Comparison of ENCODE assay signal across 8 mouse cellular contexts in the genomic region with DNA sequence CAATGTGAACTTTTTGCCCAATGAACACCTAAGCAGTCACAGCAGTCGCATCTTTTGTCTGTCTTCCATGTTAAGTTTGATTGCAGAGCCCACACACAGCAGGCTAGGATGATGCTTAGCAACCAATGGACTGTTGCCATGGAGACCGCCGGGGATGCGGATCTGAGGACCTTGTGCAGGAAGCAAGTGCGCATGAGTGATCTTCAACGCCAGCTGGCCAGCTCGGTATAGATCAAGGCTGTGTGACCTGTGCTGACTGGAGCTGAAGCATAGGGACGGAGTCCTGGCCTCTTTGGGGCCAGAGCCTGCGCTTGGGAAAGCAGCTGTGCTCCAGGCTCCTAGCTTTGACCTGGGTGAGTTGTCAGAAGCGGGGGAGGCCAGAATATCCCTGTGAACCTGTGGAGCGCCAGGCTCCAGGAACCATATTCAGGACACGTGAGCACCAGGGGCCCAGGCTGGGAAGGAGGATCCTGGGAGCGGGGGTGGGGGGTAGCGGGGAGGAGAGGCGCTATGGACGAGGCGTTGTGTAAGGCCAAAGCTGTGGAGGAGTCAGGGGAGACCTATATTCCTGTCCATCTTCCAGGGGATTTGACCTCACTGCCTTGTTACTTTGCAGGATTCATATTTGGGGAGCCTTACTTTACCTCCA. TPM values are rescaled to one million over a fixed set of nuclear protein-coding genes. Genes with fewer than 3 reads are reported as not detected.
DNase-seq lines count a peak whose midpoint lies in the region; ATAC-seq and TF ChIP-seq lines count a peak whose summit lies in the region.

Gene Pnmal1 (plus strand): TSS at position 141 of the 649 bp plus-strand sequence.

- TF ChIP-seq POLR2A in brain, embryonic 14.5 days (IDR thresholded peaks at IDR 0.05; ENCODE audit: borderline replicate concordance, extremely low read depth, insufficient read depth, insufficient read length, poor library complexity, severe bottlenecking), result peak; percentile 9; the same call in 1 of the 2 replicates

- no peak for ATAC-seq in heart, embryonic 13.5 days (ENCODE audit: extremely low read depth, insufficient number of reproducible peaks, low FRiP score, low TSS enrichment)
- ATAC-seq in forebrain, embryonic 11.5 days (replicated peaks; ENCODE audit: low FRiP score), result peak; percentile 96
- ATAC-seq in midbrain, embryonic 11.5 days (ENCODE audit: low FRiP score), result peak; percentile 96
- peak; percentile 60; the same call in 1 of the 2 replicates for ATAC-seq in stomach, postnatal 0 days (ENCODE audit: low FRiP score, low TSS enrichment)

- peaks cover 20% of the 10 kb centered on the region for H3K27me3 ChIP-seq in heart, embryonic 13.5 days (replicated peaks)
- H3K27me3 ChIP-seq in forebrain, embryonic 11.5 days (ENCODE audit: control insufficient read depth, insufficient read depth, low read length), result no peaks in the 10 kb centered on the region
- no peaks in the 10 kb centered on the region for H3K27me3 ChIP-seq in midbrain, embryonic 11.5 days (ENCODE audit: control insufficient read depth, insufficient read depth, low read length)
- H3K27me3 ChIP-seq in stomach, postnatal 0 days (ENCODE audit: control insufficient read depth, insufficient read depth, low read length), result no peaks in the 10 kb centered on the region

- 28% methylated on average over 17 of the region's 17 CpGs for WGBS in heart, embryonic 13.5 days
- WGBS in forebrain, embryonic 11.5 days, result 9% methylated on average over 17 of the region's 17 CpGs
- WGBS in midbrain, embryonic 11.5 days, result 7% methylated on average over 17 of the region's 17 CpGs
- WGBS in stomach, postnatal 0 days, result 27% methylated on average over 17 of the region's 17 CpGs

- TF ChIP-seq CTCF in brain, embryonic 14.5 days (IDR thresholded peaks at IDR 0.05; ENCODE audit: borderline replicate concordance, extremely low read depth, insufficient read depth, insufficient read length), result no peak
- TF ChIP-seq CTCF in stomach, postnatal 0 days (IDR thresholded peaks at IDR 0.05; ENCODE audit: low read depth), result no peak

- intact Hi-C loops in heart, postnatal 14 days (cut with DNase I), result no loop called here

- no peaks in the 10 kb centered on the region for H3K36me3 ChIP-seq in heart, embryonic 13.5 days
- H3K36me3 ChIP-seq in forebrain, embryonic 11.5 days (ENCODE audit: control insufficient read depth, insufficient read depth, low read length), result no peaks in the 10 kb centered on the region
- H3K36me3 ChIP-seq in midbrain, embryonic 11.5 days (ENCODE audit: control insufficient read depth, insufficient read depth, low read length), result no peaks in the 10 kb centered on the region
- no peaks in the 10 kb centered on the region for H3K36me3 ChIP-seq in stomach, postnatal 0 days (ENCODE audit: control insufficient read depth, insufficient read depth, low read length)

- no peak for TF ChIP-seq EP300 in stomach, postnatal 0 days (optimal IDR thresholded peaks at IDR 0.05)

- H3K4me1 ChIP-seq in heart, embryonic 13.5 days, result no peaks in the 10 kb centered on the region
- H3K4me1 ChIP-seq in forebrain, embryonic 11.5 days (replicated peaks; ENCODE audit: control insufficient read depth, insufficient read depth, low read length), result peaks cover 11% of the 10 kb centered on the region
- H3K4me1 ChIP-seq in midbrain, embryonic 11.5 days (ENCODE audit: control insufficient read depth, insufficient read depth, low read length), result peaks cover 18% of the 10 kb centered on the region
- no peaks in the 10 kb centered on the region for H3K4me1 ChIP-seq in stomach, postnatal 0 days (replicated peaks; ENCODE audit: control insufficient read depth, insufficient read depth)

- peak within 1 kb of the TSS; percentile 12; the same call in 1 of the 2 replicates for H3K4me2 ChIP-seq in heart, embryonic 13.5 days
- H3K4me2 ChIP-seq in forebrain, embryonic 11.5 days (ENCODE audit: low read depth, low read length, severe bottlenecking), result peak within 1 kb of the TSS; percentile 52
- H3K4me2 ChIP-seq in midbrain, embryonic 11.5 days, result peak within 1 kb of the TSS; percentile 42
- H3K4me2 ChIP-seq in stomach, postnatal 0 days (replicated peaks; ENCODE audit: low read depth), result no peak within 1 kb of the TSS

- no peak within 1 kb of the TSS for H3K9ac ChIP-seq in heart, embryonic 13.5 days
- peak within 1 kb of the TSS; percentile 55 for H3K9ac ChIP-seq in forebrain, embryonic 11.5 days (ENCODE audit: low read length)
- H3K9ac ChIP-seq in midbrain, embryonic 11.5 days (ENCODE audit: low read length), result peak within 1 kb of the TSS; percentile 50
- no peak within 1 kb of the TSS for H3K9ac ChIP-seq in stomach, postnatal 0 days (ENCODE audit: low read length)

- no peak within 1 kb of the TSS for H3K27ac ChIP-seq in heart, embryonic 13.5 days (replicated peaks)
- H3K27ac ChIP-seq in forebrain, embryonic 11.5 days (ENCODE audit: low read depth, low read length), result peak within 1 kb of the TSS; percentile 90
- peak within 1 kb of the TSS; percentile 90 for H3K27ac ChIP-seq in midbrain, embryonic 11.5 days (ENCODE audit: low read depth, low read length)
- no peak within 1 kb of the TSS for H3K27ac ChIP-seq in stomach, postnatal 0 days (replicated peaks)

- H3K9me3 ChIP-seq in heart, embryonic 13.5 days, result no peaks in the 10 kb centered on the region
- no peaks in the 10 kb centered on the region for H3K9me3 ChIP-seq in forebrain, embryonic 11.5 days (ENCODE audit: control insufficient read depth, low read length)
- H3K9me3 ChIP-seq in midbrain, embryonic 11.5 days (ENCODE audit: control insufficient read depth, low read length), result no peaks in the 10 kb centered on the region
- H3K9me3 ChIP-seq in stomach, postnatal 0 days (ENCODE audit: control insufficient read depth, low read length), result no peaks in the 10 kb centered on the region

- no peak for DNase-seq in heart, postnatal 14 days
- peak; percentile 99 for DNase-seq in brain, embryonic 14.5 days (ENCODE audit: low read depth)
- DNase-seq in forebrain, embryonic 11.5 days (ENCODE audit: low spot score), result peak; percentile 97
- DNase-seq in layer of hippocampus, adult 18-20 months (ENCODE audit: low spot score in 2 of 2), result peak; percentile 91 to 98
- DNase-seq in midbrain, embryonic 11.5 days (ENCODE audit: low spot score, missing footprints), result peak; percentile 99
- peak; percentile 45 for DNase-seq in stomach, postnatal 0 days (ENCODE audit: low spot score)
- DNase-seq in B cell, adult 2 months, result no peak

- H3K4me3 ChIP-seq in heart, embryonic 13.5 days, result no peak within 1 kb of the TSS
- H3K4me3 ChIP-seq in forebrain, embryonic 11.5 days (ENCODE audit: low read depth, low read length), result peak within 1 kb of the TSS; percentile 25; the same call in 1 of the 2 replicates
- peak within 1 kb of the TSS; percentile 23 for H3K4me3 ChIP-seq in midbrain, embryonic 11.5 days (ENCODE audit: low read depth, low read length)
- no peak within 1 kb of the TSS for H3K4me3 ChIP-seq in stomach, postnatal 0 days (ENCODE audit: low read depth, low read length)

RNA-seq across cellular contexts. Expression of gene Pnmal1, which starts in this region (rescaled TPM):
- polyA plus RNA-seq in heart, embryonic 13.5 days (2015; fragmentation: Nextera tagmentation; extraction: Ambion mirVana), result 0.11 and 0.15 TPM in 2 replicates
- not detected for total RNA-seq in heart, postnatal 14 days (2021)
- polyA plus RNA-seq in brain, embryonic 14.5 days (2012; rRNA removed), result 28.0 and 34.5 TPM in 2 replicates
- polyA plus RNA-seq in forebrain, embryonic 11.5 days (2014; fragmentation: Nextera tagmentation; extraction: Ambion mirVana), result 20.4 and 22.7 TPM in 2 replicates
- total RNA-seq in layer of hippocampus, adult 18-20 months (2021), result 100 to 1,000 TPM; 118 to 134 TPM
- 22.5 and 23.7 TPM in 2 replicates for polyA plus RNA-seq in midbrain, embryonic 11.5 days (2014; fragmentation: Nextera tagmentation; extraction: Ambion mirVana)
- 1.7 and 1.8 TPM in 2 replicates for polyA plus RNA-seq in stomach, postnatal 0 days (2015; fragmentation: Nextera tagmentation; extraction: Ambion mirVana)

Comparison
In these comparisons a context has a peak if more than half of its experiments do, and no peak if none do; other contexts are left out.
1. RNA of gene Pnmal1 (total RNA-seq): 118 to 134 TPM in layer of hippocampus, adult 18-20 months; not detected in heart, postnatal 14 days; every median in the first group is over 100 times any median in the second.
2. H3K27ac ChIP-seq: peak in forebrain, embryonic 11.5 days (single experiment) and midbrain, embryonic 11.5 days (single experiment); none in heart, embryonic 13.5 days (single experiment) and stomach, postnatal 0 days (single experiment).
3. H3K4me3 ChIP-seq: peak in forebrain, embryonic 11.5 days (single experiment) and midbrain, embryonic 11.5 days (single experiment); none in heart, embryonic 13.5 days (single experiment) and stomach, postnatal 0 days (single experiment).
4. H3K9ac ChIP-seq: peak in forebrain, embryonic 11.5 days (single experiment) and midbrain, embryonic 11.5 days (single experiment); none in heart, embryonic 13.5 days (single experiment) and stomach, postnatal 0 days (single experiment).
5. DNase-seq: peak in brain, embryonic 14.5 days (single experiment), forebrain, embryonic 11.5 days (single experiment), layer of hippocampus, adult 18-20 months (2 of 2), midbrain, embryonic 11.5 days (single experiment) and stomach, postnatal 0 days (single experiment); none in heart, postnatal 14 days (0 of 2) and B cell, adult 2 months (0 of 2).